Mouse (Mus musculus) testis, postnatal 14 days (tissue): ENCODE data around the gene Setdb2.
A peak's percentile ranks its signal among the peaks of the same experiment; 100 is the strongest.

Experiments used
- DNase-seq: peaks from one replicate; pipeline ENCODE4 v3.0.0; 2021; ENCODE audit warnings: low spot score

Gene Setdb2

GRCm38 (mm10) chr14:59370348-59371068 lies 70.2 kb downstream of the Setdb2 start:
- DNase-seq: peak; percentile 41

GRCm38 (mm10) chr14:59366386-59367105 lies 74.1 kb downstream of the Setdb2 start:
- no peak for DNase-seq

GRCm38 (mm10) chr14:59365244-59365644 lies 75.4 kb downstream of the Setdb2 start, which contains the start of gene Phf11d:
Gene Phf11d, minus strand, starts transcription at chr14:59365470.
- DNase-seq: no peak
